Mouse (Mus musculus) neural tube, embryonic 12.5 days (tissue): ENCODE measurements around the gene Gtf2ird2. TPM values are rescaled to one million over a fixed set of nuclear protein-coding genes. Genes with fewer than 3 reads are reported as not detected.
A peak's percentile ranks its signal among the peaks of the same experiment; 100 is the strongest.

Experiments
- ATAC-seq: fragments of 200-750 bp; cut with Nextera tagmentation; 2 replicates; pipeline ENCODE4 v1.8.0; 2017; ENCODE audit warnings: low read depth, mild to moderate bottlenecking, moderate TSS enrichment, moderate library complexity; ENCODE audit not compliant: low FRiP score
- H3K27ac ChIP-seq: fragments of 300-500 bp; sonication (generic); 2 replicates; pipeline ENCODE4 v1.5.1; 2016
- H3K27me3 ChIP-seq: fragments of 300-500 bp; sonication (generic); replicated peaks from 2 replicates; pipeline ENCODE4 v1.6.1; 2016; ENCODE audit warnings: mild to moderate bottlenecking
- H3K36me3 ChIP-seq: fragments of 300-500 bp; sonication (generic); 2 replicates; pipeline ENCODE4 v1.6.1; 2016; ENCODE audit warnings: mild to moderate bottlenecking
- H3K4me1 ChIP-seq: fragments of 300-500 bp; sonication (generic); 2 replicates; pipeline ENCODE4 v1.6.1; 2016
- H3K4me2 ChIP-seq: fragments of 300-500 bp; sonication (generic); replicated peaks from 2 replicates; pipeline ENCODE4 v1.6.1; 2016; ENCODE audit warnings: mild to moderate bottlenecking
- H3K4me3 ChIP-seq: fragments of 300-500 bp; sonication (generic); 2 replicates; pipeline ENCODE4 v1.5.1; 2016
- H3K9ac ChIP-seq: fragments of 300-500 bp; sonication (generic); 2 replicates; pipeline ENCODE4 v1.6.1; 2016; ENCODE audit warnings: mild to moderate bottlenecking
- H3K9me3 ChIP-seq: fragments of 300-500 bp; sonication (generic); 2 replicates; pipeline ENCODE4 v1.6.1; 2016; ENCODE audit warnings: mild to moderate bottlenecking
- WGBS: fragments of 180-500 bp; shearing (Covaris S2); methylation state at CpG from one replicate; pipeline ENCODE4 v1.1.7; 2016; 5-methylcytosine and 5-hydroxymethylcytosine counted together
- polyA plus RNA-seq: library from polyadenylated mRNA; unstranded; fragments of >200 nt; fragmentation: Nextera tagmentation; extraction: Ambion mirVana; gene quantifications from 2 replicates; pipeline ENCODE4 v1.2.1, GENCODE M21; 2016

Gtf2ird2 gene
- polyA plus RNA-seq, result 12.4 and 13.7 TPM in 2 replicates

DNA sequence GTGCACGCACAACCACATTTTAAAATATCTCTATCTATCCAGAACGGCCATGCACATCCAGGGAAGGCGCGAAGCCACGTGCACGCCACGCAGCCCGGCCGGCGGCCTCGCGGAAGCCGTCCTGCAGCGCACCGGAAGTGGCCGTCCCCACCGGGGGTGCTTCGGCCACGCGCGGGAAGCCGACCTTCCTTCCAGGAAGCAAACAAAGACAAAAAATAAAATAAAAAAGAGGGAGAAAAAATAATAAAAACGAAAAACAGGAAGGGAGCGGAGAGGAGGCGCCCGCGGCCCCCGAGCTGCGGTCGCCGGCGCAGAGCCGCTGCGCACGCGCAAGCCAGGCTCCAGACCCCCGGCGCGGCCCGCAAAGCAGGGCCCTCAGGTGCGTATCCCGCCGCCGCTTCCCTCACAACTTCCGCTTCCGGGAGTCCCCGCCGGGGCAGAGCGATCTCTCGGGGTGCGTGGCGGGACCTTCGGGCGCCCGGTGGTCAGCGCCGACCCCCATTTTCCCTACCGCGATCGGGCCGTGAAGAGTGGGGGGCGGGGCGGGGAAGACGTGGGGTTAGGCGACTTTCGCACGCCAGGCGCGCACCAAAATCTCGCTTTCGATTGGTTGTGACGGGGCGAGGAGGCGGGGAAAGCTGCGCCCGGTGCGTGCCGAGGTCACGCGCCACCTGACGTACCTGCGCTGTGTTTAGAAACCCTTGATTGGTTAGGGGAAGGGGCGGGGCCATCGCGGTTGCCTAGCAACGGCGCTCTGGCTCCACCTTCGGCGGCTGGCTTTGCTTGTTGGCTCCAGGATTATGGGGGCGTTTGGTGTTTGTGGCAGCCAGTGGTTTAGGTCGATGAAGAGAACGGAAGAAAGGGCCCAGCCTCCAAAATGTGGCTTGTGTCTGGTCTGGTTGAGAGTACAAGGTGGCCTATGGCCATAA lies at the start of gene Gtf2ird2:
Gene Gtf2ird2 (plus strand): TSS at position 140 of the 929 bp plus-strand sequence.
- peaks cover 19% of the 10 kb centered on the region for H3K4me1 ChIP-seq
- peak within 1 kb of the TSS; percentile 63 for H3K4me2 ChIP-seq
- under 1% methylated on average over 92 of the region's 92 CpGs for whole genome bisulfite sequencing
- peak within 1 kb of the TSS; percentile 82 for H3K27ac ChIP-seq
- H3K4me3 ChIP-seq, result peak within 1 kb of the TSS; percentile 56
- peak; percentile 95 for ATAC-seq
- no peaks in the 10 kb centered on the region for H3K36me3 ChIP-seq
- no peaks in the 10 kb centered on the region for H3K9me3 ChIP-seq
- no peaks in the 10 kb centered on the region for H3K27me3 ChIP-seq
- peak within 1 kb of the TSS; percentile 78 for H3K9ac ChIP-seq

- H3K9me3 ChIP-seq, result no peaks in the 10 kb centered on the region
- H3K36me3 ChIP-seq, result peaks cover 70% of the 10 kb centered on the region
- H3K4me2 ChIP-seq, result no peak overlapping the region
- no peak for ATAC-seq
- no peak overlapping the region for H3K9ac ChIP-seq
- WGBS, result 97% methylated on average over 12 of the region's 12 CpGs
- no peak overlapping the region for H3K4me3 ChIP-seq
- peaks cover 5% of the 10 kb centered on the region; the same call in 1 of the 2 replicates for H3K4me1 ChIP-seq
- no peak overlapping the region for H3K27ac ChIP-seq
- no peaks in the 10 kb centered on the region for H3K27me3 ChIP-seq
Measured at GRCm38 (mm10) chr5:134136022-134136421, 47.8 kb upstream of the Gtf2ird2 start.

- no peak for ATAC-seq
- 88% methylated on average over 5 of the region's 5 CpGs for WGBS
- Histone ChIP-seq H3K27ac (no peak overlapping the region), H3K9me3 (no peaks in the 10 kb centered on the region), H3K4me2 (no peak overlapping the region), H3K4me1 (no peaks in the 10 kb centered on the region), H3K27me3 (no peaks in the 10 kb centered on the region), H3K36me3 (peaks cover 80% of the 10 kb centered on the region), H3K9ac (no peak overlapping the region), H3K4me3 (no peak overlapping the region)
Measured at GRCm38 (mm10) chr5:134137933-134138332, 45.9 kb upstream of the Gtf2ird2 start.

GRCm38 (mm10) chr5:134139429-134139828 lies 44.4 kb upstream of the Gtf2ird2 start:
- ATAC-seq, result no peak
- H3K4me2 ChIP-seq, result no peak overlapping the region
- no peaks in the 10 kb centered on the region for H3K27me3 ChIP-seq
- WGBS, result 89% methylated on average over 6 of the region's 6 CpGs
- H3K27ac ChIP-seq, result no peak overlapping the region
- H3K4me3 ChIP-seq, result no peak overlapping the region
- peaks cover 76% of the 10 kb centered on the region for H3K36me3 ChIP-seq
- H3K4me1 ChIP-seq, result no peaks in the 10 kb centered on the region
- no peak overlapping the region for H3K9ac ChIP-seq
- H3K9me3 ChIP-seq, result no peaks in the 10 kb centered on the region

DNA sequence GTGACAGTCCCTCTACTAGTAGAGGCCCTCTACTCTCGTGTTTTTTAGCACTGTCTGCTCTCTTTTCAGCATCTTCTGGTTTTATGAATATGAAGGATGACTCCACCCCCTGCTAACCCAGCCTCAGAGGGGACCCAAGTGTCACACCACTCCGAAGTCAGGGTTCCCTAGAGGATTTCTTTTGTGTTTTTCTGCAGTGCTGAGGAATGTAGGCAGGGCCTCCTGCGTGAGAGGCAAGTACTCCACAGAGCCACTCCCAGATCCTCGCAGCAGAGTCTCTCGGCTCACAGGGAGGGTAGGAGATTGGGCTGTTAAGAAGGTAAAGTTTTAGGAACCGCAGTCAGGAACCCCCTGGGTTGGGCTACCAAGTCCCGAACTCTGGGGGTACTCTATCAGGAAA lies 42.6 kb upstream of the Gtf2ird2 start:
- WGBS, result 78% methylated on average over 7 of the region's 7 CpGs
- Histone ChIP-seq H3K4me2 (no peak overlapping the region), H3K4me1 (no peaks in the 10 kb centered on the region), H3K27ac (no peak overlapping the region), H3K4me3 (no peak overlapping the region), H3K9me3 (peaks cover 4% of the 10 kb centered on the region; the same call in 1 of the 2 replicates), H3K9ac (no peak overlapping the region), H3K27me3 (no peaks in the 10 kb centered on the region), H3K36me3 (peaks cover 65% of the 10 kb centered on the region)
- no peak for ATAC-seq

GRCm38 (mm10) chr5:134142381-134142780 lies 41.4 kb upstream of the Gtf2ird2 start:
- no peaks in the 10 kb centered on the region for H3K4me1 ChIP-seq
- WGBS, result 83% methylated on average over 11 of the region's 11 CpGs
- peaks cover 56% of the 10 kb centered on the region for H3K36me3 ChIP-seq
- H3K27me3 ChIP-seq, result no peaks in the 10 kb centered on the region
- H3K9ac ChIP-seq, result no peak overlapping the region
- no peak overlapping the region for H3K4me3 ChIP-seq
- H3K4me2 ChIP-seq, result no peak overlapping the region
- H3K27ac ChIP-seq, result no peak overlapping the region
- no peak for ATAC-seq
- peaks cover 4% of the 10 kb centered on the region; the same call in 1 of the 2 replicates for H3K9me3 ChIP-seq

GRCm38 (mm10) chr5:134144986-134145385 lies 38.8 kb upstream of the Gtf2ird2 start:
- ATAC-seq, result no peak
- Histone ChIP-seq H3K36me3 (peaks cover 53% of the 10 kb centered on the region), H3K9ac (no peak overlapping the region), H3K4me1 (no peaks in the 10 kb centered on the region), H3K4me2 (no peak overlapping the region), H3K9me3 (peaks cover 4% of the 10 kb centered on the region; the same call in 1 of the 2 replicates), H3K27me3 (no peaks in the 10 kb centered on the region), H3K4me3 (no peak overlapping the region), H3K27ac (no peak overlapping the region)
- 93% methylated on average over 8 of the region's 8 CpGs for WGBS

- ATAC-seq, result no peak
- Histone ChIP-seq H3K27ac (no peak overlapping the region), H3K4me2 (no peak overlapping the region), H3K9me3 (peaks cover 4% of the 10 kb centered on the region; the same call in 1 of the 2 replicates), H3K27me3 (no peaks in the 10 kb centered on the region), H3K4me3 (no peak overlapping the region), H3K4me1 (no peaks in the 10 kb centered on the region), H3K36me3 (peaks cover 62% of the 10 kb centered on the region), H3K9ac (no peak overlapping the region)
- WGBS, result 88% methylated on average over 10 of the region's 10 CpGs
Measured at GRCm38 (mm10) chr5:134147194-134147753, 36.5 kb upstream of the Gtf2ird2 start.

- Histone ChIP-seq H3K36me3 (peaks cover 62% of the 10 kb centered on the region), H3K27me3 (no peaks in the 10 kb centered on the region), H3K27ac (no peak overlapping the region), H3K4me2 (no peak overlapping the region), H3K9ac (no peak overlapping the region), H3K9me3 (peaks cover 4% of the 10 kb centered on the region; the same call in 1 of the 2 replicates), H3K4me3 (no peak overlapping the region), H3K4me1 (no peaks in the 10 kb centered on the region)
- WGBS, result 93% methylated on average over 4 of the region's 4 CpGs
- no peak for ATAC-seq
Measured at GRCm38 (mm10) chr5:134148153-134148552, 35.7 kb upstream of the Gtf2ird2 start.

DNA sequence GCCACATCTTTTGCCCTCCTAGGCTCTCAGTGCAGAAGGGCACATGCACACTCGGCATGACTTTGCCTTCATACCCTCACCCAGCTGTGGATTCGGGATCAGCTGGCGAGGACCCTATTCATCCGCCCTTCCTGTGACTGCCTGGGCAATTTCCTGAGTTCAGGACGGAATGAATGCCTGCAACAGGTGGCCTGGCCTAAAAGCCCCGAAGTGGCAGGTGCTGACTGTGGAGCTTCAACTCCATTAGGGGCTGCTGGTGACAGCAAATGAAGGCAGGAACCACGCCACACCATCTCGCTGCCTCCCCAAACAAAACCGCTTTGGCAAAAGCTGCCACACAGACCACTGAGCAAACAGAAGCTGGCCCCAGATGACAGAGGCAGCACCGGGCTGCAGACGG lies 31.9 kb upstream of the Gtf2ird2 start:
- 89% methylated on average over 11 of the region's 11 CpGs for WGBS
- Histone ChIP-seq H3K4me3 (no peak overlapping the region), H3K27ac (no peak overlapping the region), H3K4me2 (no peak overlapping the region), H3K4me1 (no peaks in the 10 kb centered on the region), H3K27me3 (no peaks in the 10 kb centered on the region), H3K9me3 (no peaks in the 10 kb centered on the region), H3K9ac (no peak overlapping the region), H3K36me3 (peaks cover 79% of the 10 kb centered on the region)
- ATAC-seq, result no peak

DNA sequence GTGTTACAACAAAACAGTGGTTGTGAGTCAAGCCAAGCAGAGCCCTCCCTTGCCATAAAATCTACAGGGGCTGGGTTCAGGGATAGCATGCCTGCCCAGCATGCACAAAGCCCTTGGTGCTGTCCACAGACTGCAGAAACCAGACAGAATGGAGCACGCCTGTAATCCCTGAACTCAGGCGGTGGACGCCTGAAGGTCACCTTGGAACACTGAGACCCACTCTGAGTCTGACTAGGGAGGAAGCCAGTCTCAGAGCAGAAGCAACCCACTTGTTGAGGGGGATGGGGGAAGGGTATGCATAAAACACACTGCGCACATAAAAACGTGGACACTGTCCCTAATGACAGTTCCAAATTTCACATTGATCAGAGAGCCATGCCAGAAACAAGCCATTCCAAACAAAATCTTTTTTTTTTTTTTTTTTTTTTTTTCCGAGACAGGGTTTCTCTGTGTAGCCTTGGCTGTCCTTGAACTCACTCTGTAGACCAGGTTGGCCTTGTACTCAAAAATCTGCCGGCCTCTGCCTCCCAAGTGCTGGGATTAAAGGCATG lies 27.8 kb upstream of the Gtf2ird2 start:
- no peaks in the 10 kb centered on the region for H3K27me3 ChIP-seq
- no peaks in the 10 kb centered on the region for H3K9me3 ChIP-seq
- H3K4me3 ChIP-seq, result no peak overlapping the region
- H3K4me1 ChIP-seq, result no peaks in the 10 kb centered on the region
- H3K4me2 ChIP-seq, result no peak overlapping the region
- peaks cover 74% of the 10 kb centered on the region for H3K36me3 ChIP-seq
- no peak for ATAC-seq
- WGBS, result 93% methylated on average over 7 of the region's 7 CpGs
- no peak overlapping the region for H3K9ac ChIP-seq
- H3K27ac ChIP-seq, result no peak overlapping the region

DNA sequence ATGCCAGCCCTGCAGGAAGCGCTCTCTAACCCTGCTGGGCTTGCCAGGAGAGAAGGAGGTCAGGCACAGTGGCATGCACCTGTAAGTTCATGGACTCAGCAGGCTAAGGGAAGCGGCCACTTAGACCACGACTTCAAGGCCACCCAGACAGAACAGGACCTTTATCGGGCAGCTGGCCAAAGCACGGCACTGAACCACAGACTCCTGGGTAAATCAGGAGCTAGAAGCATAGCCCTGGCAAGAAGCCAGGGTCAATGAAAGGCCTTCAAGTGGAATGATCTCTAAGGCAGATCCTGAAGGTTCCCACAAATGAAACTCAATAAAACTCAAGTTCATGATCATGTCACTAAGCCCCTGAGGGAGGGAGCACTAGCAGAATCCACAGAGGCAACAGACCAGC lies 19.1 kb upstream of the Gtf2ird2 start:
- no peak for ATAC-seq
- no peaks in the 10 kb centered on the region for H3K27me3 ChIP-seq
- H3K9me3 ChIP-seq, result no peaks in the 10 kb centered on the region
- no peak overlapping the region for H3K9ac ChIP-seq
- H3K27ac ChIP-seq, result no peak overlapping the region
- 62% methylated on average over 5 of the region's 5 CpGs for WGBS
- no peak overlapping the region for H3K4me3 ChIP-seq
- H3K36me3 ChIP-seq, result peaks cover 50% of the 10 kb centered on the region
- no peak overlapping the region for H3K4me2 ChIP-seq
- H3K4me1 ChIP-seq, result no peaks in the 10 kb centered on the region; the same call in 1 of the 2 replicates
